Mouse (Mus musculus): Measurements from ENCODE around the gene Ccna1. TPM values are rescaled to one million over a fixed set of nuclear protein-coding genes. Genes with fewer than 3 reads are reported as not detected.

The Ccna1 gene
- total RNA-seq, 2 experiments from 2014 or later, result 1.6 to 1.9 TPM

DNA sequence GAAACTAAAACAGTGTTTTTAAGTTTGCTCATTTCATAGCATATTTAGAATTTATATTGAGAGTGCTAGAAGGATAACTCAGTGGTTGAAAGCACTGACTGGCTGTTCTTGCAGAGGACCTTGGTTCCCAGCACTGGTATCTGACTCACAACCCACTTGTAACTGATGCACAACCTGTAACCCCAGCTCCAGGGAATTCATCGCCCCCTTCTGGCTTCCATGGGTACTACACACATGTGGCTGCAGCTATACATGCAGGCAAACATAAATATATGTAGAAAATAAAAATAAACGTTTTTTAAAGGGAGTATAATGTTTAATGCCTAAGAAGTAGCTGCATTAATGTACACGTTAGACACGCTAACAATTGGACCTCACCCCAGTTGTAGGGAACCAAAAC, 53.6 kb downstream of the Ccna1 start:
- DNase-seq (ENCODE audit: low spot score in 2 of 2), result no peak
- intact Hi-C loops (cut with DNase I), result no loop called here

Other genes starting within 250 kb of the Ccna1 start
- gene Rfxap, start 247.7 kb downstream of the Ccna1 start, total RNA-seq (2021), result 10 to 100 TPM; 52.8 to 53.6 TPM
- 10 to 100 TPM; 29.0 to 39.8 TPM for gene Sertm1, start 139.6 kb downstream of the Ccna1 start, total RNA-seq (2021)
- gene Spg20, start 56.6 kb upstream of the Ccna1 start, total RNA-seq (2021), result 10 to 100 TPM; 16.5 to 17.0 TPM
- under 1 TPM in 1 of 2 experiments, not detected in 1; 0.15 TPM for gene Ccdc169, start 81.8 kb upstream of the Ccna1 start, total RNA-seq (2021)
- not detected for gene Sohlh2, start 126.5 kb upstream of the Ccna1 start, total RNA-seq (2021)
- 1,000 to 10,000 TPM; 1,062 to 1,119 TPM for gene Dclk1, start 186.9 kb upstream of the Ccna1 start, total RNA-seq (2021)